Mouse (Mus musculus) thymus, adult 2 months (tissue): ENCODE measurements around the gene Xpr1.

Experiments
- CTCF ChIP-seq: fragments of 200-500 bp; IDR thresholded peaks from 2 replicates; pipeline ENCODE4 v1.5.1; 2012; ENCODE audit warnings: mild to moderate bottlenecking, control low read depth, low read length, moderate library complexity, borderline replicate concordance; ENCODE audit not compliant: control insufficient read depth, poor library complexity, insufficient read depth; ENCODE audit errors: extremely low read depth
- POLR2A ChIP-seq: fragments of 200-500 bp; IDR thresholded peaks from 2 replicates; pipeline ENCODE4 v1.6.1; 2012; ENCODE audit warnings: mild to moderate bottlenecking, low read length, control low read depth, moderate library complexity; ENCODE audit not compliant: control insufficient read depth, poor library complexity, insufficient read depth; ENCODE audit errors: extremely low read depth

DNA sequence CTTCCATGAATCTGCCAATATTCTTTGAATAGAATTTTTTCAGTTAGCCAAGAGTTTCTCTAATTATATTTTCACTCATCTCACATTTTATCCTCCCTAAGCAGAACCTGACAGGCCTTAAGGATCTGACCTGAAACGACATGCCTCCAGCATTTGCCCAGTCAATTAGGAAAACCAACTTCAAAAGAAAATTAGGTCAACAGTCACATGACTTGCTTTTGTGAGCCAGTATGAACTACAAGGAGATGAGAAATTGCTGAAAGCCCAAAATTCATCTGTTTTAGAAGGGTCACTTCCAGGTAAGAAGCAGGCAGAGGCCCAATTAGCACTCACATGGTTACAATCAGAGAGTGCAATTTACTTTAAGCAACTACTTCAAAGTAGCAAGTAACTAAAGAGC, 44.4 kb downstream of the Xpr1 start:
- TF ChIP-seq CTCF = no peak
- no peak for TF ChIP-seq POLR2A
